Mouse (Mus musculus): ENCODE measurements around the gene Ptprm. TPM values are rescaled to one million over a fixed set of nuclear protein-coding genes. Genes with fewer than 3 reads are reported as not detected.

Gene Ptprm
- total RNA-seq, 2 experiments from 2014 or later, result 27.3 to 27.4 TPM

DNA sequence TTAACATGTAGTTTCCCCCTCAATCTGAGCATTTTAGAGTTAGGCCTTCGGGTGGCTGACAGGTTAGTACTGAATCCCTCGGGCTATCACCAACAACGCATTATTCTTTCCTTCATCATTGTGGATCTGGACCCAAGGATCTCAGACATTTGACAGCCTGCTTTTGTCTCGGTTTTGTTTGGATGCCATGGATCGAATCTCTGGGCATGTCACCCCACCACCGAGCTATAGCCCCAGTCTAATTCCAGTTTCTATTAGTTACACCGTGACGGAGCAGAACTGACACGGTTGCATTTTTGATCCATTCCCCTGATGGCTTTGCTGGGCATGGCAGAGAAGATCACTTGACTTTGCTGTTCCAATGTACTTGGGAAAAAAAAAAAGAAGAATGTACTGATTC is 346.1 kb downstream of the Ptprm start:
- DNase-seq (ENCODE audit: low spot score in 2 of 2), result no peak

GRCm38 (mm10) chr17:67006740-67007385 is 347.4 kb downstream of the Ptprm start:
- DNase-seq (ENCODE audit: low spot score in 2 of 2), result peak; percentile 42 to 65

DNA sequence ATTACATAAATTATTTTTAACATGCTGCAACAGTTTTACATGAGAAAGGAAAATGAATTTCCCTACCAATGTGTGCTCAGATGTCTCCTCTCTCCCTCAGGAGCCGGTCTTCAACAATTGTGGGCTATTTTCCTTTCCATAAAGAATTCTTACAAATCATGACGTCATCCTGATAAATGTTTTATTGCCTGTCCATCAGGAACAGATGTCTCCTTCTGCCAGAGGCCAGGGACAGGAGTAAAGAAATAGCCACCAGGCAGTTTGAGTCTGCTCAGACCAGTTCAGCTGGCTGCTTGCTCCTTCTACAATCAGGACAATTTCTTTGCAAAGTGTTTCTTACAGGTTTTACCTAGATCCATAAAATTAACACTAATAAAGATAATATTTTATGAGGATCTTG is 357.4 kb downstream of the Ptprm start:
- DNase-seq (ENCODE audit: low spot score in 2 of 2), result no peak

DNA sequence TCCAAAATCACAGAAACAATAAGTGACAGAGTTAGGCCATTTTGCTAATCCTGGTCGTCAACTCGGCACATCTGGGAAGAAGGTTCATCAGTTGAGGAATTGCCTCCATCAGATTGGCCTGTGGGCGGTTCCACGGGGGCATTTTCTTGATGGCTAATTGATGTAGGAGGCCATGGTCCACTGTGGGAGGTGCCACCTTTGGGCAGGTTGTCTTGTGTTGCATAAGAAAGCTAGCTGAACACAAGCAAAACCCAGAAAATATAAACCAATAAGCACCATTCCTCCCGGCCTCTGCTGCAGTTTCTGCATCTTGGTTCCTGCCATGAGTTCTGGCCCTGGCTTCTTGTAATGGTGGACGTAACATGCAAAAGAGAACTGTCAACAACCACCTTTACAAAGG is 358.2 kb downstream of the Ptprm start:
- DNase-seq (ENCODE audit: low spot score in 2 of 2), result no peak

DNA sequence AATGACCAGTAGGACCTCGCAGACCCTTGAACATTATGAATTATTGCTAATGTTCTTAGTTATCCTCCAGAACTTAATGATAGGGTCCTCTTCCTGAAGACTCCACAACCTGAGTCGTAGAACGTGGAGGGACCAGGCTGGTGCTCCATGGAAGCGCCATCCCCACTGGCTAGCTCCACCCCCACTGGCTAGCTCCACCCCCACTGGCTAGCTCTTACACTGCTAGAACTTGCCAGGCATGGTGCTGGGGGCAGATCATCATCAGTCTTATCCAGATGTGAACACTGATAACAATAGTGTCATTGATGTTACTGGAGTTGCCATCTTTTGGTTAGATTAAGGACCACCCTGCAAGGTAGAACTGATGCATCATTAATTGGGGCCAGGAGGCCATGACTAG is 362.4 kb downstream of the Ptprm start:
- no peak for DNase-seq (ENCODE audit: low spot score in 2 of 2)

DNA sequence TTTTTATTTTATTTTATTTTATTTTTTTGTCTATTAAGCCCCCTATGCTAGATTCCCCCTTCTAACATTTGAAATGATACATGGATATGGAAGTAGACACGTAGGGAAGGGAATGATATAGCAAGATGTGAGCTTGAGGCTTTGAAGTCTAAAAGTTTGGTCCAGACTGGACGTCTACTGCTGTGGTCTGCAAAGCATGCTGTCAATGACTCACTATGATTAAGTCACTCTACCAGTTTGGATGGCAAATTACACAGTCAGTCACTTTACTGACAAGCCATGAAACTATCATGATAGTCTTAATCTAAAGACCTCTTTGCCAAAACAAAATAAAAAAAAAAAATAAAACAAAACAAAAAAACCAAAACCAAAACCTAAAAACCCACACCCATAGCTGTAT is 363.5 kb downstream of the Ptprm start:
- DNase-seq (ENCODE audit: low spot score in 2 of 2), result no peak

- no peak for DNase-seq (ENCODE audit: low spot score in 2 of 2)
Observed at GRCm38 (mm10) chr17:66988014-66988413, 366.2 kb downstream of the Ptprm start.

GRCm38 (mm10) chr17:66981649-66982048 is 372.6 kb downstream of the Ptprm start:
- DNase-seq (ENCODE audit: low spot score in 2 of 2), result no peak

- DNase-seq (ENCODE audit: low spot score in 2 of 2), result no peak
Observed at GRCm38 (mm10) chr17:66979971-66980370, 374.3 kb downstream of the Ptprm start.

GRCm38 (mm10) chr17:66976490-66976889 is 377.8 kb downstream of the Ptprm start:
- DNase-seq (ENCODE audit: low spot score in 2 of 2), result no peak

GRCm38 (mm10) chr17:66972976-66973375 is 381.3 kb downstream of the Ptprm start:
- no peak for DNase-seq (ENCODE audit: low spot score in 2 of 2)

DNA sequence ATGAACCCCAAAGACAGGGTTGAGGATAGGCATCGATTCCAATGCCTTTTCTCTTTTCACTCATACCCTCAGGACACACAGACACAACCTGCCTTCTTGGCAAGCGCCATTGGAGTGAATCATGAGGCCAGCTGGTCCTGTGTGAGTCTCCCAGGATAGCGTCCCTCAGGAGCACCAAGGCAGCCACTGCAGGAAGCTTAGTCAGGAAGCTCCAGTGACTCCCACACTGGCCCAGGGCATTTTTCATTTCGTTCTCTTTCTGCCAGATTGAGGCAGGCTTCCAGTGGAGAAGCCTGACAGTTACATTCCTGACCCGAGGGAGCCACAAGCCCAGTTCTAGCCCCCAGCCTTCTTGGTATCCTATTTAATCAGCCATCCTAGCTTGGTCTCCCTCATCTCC is 393.3 kb downstream of the Ptprm start:
- DNase-seq (ENCODE audit: low spot score in 2 of 2), result no peak

- no peak for DNase-seq (ENCODE audit: low spot score in 2 of 2)
Observed at GRCm38 (mm10) chr17:66960557-66960956, 393.7 kb downstream of the Ptprm start.

GRCm38 (mm10) chr17:66959815-66960214 is 394.4 kb downstream of the Ptprm start:
- no peak for DNase-seq (ENCODE audit: low spot score in 2 of 2)

DNA sequence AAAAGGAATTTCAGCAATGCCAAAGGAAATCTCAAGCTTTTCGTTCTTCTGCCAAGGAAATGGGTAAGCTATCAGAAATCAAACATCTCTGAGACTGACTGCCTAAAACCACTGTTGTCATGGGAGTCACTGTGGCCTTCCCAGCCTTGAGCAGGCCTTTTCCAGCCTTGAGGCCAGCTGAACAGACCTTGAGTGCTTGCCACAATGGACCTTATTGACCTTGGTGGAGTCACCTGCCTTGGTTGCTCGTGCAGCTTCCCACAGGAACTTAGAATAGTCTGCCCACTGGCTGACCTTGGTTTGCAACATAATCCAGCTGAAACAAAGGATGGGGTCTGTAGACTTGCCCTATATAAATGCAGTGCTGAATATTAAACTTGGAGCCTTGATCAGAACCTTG is 395.5 kb downstream of the Ptprm start:
- no peak for DNase-seq (ENCODE audit: low spot score in 2 of 2)

- no peak for DNase-seq (ENCODE audit: low spot score in 2 of 2)
Observed at GRCm38 (mm10) chr17:66944498-66944897, 409.8 kb downstream of the Ptprm start.

GRCm38 (mm10) chr17:66943539-66943938 is 410.7 kb downstream of the Ptprm start:
- DNase-seq (ENCODE audit: low spot score in 2 of 2), result no peak

DNA sequence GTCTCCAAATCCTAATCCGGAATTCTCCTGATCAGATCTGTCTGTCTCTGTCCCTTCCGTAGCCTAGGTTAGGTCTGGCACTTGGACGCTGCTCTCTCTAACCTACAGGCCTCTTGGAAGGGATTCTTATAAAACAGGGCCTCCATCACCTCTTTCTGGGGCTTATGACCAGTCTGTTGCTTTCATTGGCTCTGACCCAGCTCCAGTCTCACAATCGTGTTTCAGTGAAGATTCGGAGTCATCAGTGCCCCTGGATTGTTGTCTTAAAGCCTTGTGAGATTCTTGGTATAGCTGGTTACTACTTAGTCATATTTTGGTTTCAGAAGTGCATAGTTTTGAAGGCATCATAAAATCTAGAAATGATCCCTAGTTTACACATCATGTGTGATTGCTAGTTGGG is 428.6 kb downstream of the Ptprm start:
- no peak for DNase-seq (ENCODE audit: low spot score in 2 of 2)

DNA sequence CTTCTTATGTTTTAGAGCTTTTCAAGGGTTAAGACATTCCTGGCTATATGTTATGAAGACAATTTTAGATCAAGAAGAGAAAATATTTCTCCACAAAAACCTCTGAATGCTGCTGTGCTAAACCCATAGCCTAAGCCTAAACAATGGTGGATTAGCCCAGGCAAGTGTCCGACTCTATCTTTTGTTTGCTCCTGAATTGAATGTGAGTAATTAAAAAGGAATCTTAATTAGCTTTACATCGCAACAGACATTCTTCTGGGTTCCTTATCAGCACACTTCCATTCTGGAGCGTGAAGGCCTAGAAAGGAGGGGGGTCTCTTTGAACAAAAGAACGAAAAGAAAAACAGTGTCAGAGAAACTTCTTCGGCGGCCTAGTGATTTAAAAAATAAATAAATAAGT is 439.6 kb downstream of the Ptprm start:
- DNase-seq (ENCODE audit: low spot score in 2 of 2), result no peak

- DNase-seq (ENCODE audit: low spot score in 2 of 2), result no peak
Observed at GRCm38 (mm10) chr17:66912533-66912932, 441.7 kb downstream of the Ptprm start.

DNA sequence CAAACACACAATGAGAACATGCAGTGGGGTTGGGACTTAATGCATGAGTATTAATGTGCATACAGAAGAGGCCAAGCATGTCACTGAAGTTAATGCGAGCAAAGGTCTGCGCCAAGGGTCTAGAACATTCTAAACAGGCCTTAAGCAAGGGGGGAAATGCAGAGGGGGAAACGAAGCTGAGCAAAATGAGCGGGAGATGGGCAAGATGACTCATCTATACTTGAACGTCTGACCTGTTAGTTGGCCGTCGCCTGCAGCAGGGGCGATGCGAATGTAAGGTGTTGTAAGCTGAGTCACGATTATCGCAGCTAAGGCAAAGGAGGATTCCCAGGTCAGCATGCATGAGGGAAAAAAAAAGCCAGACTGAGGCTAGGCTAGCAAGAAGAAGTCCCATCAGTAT is 442.1 kb downstream of the Ptprm start:
- DNase-seq (ENCODE audit: low spot score in 2 of 2), result no peak

DNA sequence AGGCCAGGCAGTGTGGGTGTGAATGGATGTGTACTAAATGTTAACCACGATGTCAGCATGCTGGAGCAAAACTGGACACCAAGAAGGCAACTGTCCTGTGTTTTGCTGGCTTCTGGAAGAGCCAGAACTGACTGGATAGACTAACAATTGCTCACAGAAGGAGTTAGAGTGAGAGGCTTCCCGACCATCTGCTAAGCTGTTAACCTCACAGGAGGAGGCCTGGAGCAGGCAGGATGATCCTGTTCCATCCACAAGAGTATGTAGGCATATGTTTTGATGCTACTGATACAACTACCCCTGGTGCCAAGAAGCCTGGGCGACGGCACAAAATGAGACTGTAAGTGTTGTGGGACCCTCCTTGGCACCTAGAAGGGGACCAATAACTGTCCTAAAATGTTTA is 444.4 kb downstream of the Ptprm start:
- no peak for DNase-seq (ENCODE audit: low spot score in 2 of 2)

DNA sequence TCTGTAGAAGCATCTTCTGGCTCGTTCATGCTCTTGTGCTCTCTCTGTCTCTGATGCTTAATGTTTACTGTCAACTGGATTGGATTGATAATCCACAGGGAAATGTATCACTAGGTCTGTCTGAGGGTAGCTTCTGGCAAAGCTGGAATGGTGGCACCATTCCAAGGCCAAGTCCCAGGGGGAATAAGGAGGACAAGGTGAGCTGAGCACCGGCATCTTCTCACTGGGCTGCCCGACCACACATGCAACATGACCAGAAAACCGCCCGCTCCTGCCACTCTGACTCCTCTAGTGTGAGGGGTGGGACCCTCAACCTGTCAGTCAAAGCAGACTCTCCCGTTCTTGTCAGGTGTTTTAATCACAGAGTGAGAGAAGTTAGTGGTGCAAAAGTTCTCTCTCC is 445.3 kb downstream of the Ptprm start:
- DNase-seq (ENCODE audit: low spot score in 2 of 2), result no peak

GRCm38 (mm10) chr17:66894181-66894580 is 460.1 kb downstream of the Ptprm start:
- no peak for DNase-seq (ENCODE audit: low spot score in 2 of 2)

Measured in adrenal gland, adult 18-20 months (tissue).